Mouse (Mus musculus) testis, postnatal 10 days (tissue): ENCODE measurements around the gene Cd2ap.

Experiments used
- DNase-seq: peaks from one replicate; pipeline ENCODE4 v3.0.0; 2021; ENCODE audit warnings: low spot score

Cd2ap gene

DNA sequence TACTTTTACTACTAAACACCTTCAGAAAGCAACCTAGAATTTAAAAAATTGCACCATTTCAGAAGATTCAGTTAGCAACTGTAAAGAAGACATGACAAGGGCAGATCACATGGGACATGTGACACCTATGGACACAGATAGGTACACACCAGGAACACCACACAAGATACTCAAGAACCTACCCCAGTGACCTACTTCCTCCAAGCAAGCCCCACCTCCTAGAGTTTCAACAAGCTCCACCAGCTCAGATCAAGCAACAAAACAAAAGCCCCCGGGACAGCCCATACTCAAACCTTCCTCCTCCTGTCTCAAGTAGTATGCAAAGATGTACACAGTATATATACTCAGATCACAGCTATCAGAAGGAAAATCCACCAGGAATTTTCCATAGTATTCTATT is 16.1 kb downstream of the Cd2ap start:
- DNase-seq: no peak

DNA sequence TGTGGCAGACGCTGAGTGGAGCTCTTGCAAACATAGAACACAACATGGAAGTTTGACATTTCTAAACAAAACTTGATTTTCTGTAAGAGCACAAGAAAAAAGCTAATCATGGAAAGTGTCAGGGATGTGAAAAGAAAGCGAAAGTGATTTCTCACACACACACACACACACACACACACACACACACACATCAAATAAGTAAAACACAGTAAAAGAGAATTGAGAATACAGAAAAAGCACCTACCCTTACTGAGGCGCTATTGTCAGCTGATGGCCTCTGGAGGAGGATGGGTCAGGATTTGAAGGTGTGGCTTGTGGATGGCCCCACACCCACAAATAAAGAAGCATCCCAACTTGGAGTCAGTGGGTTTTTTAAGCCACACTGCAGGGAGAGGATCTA is 19.0 kb downstream of the Cd2ap start:
- no peak for DNase-seq

DNA sequence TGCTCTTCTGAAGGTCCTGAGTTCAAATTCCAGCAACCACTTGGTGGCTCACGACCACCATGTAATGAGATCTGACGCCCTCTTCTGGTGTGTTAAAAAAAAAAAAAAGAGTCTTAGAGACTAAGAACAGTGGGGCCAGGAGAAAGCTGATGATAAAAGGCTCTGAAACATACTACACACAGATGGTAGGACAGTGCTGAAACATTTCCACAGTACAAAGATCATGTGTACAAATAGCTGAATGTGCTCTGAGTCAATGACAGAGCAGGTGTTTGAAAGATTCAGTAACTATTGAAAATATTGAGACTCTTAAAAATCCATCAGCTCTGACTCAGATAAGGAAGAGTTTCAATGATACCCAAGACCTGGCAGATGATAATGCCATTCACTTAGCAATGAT is 29.4 kb downstream of the Cd2ap start:
- DNase-seq: no peak

DNA sequence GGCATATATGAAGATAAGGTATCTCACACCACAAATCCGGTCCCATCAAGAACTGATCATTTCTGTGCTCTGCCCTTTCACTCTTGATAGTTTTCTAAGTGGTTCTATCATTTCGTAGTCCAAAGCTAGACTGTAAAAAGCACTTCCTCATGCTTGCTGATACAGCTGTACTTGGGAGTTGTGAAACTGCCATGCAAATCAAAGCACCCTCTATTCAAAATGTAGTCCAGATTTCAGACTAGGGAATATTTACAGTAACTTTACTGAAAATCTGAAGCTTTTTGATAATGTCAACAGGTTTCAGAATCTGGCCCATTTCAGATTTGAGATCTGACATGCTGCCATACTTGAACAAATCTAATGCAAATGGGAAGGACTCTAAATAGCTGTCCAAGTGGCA is 39.3 kb downstream of the Cd2ap start:
- DNase-seq: no peak

DNA sequence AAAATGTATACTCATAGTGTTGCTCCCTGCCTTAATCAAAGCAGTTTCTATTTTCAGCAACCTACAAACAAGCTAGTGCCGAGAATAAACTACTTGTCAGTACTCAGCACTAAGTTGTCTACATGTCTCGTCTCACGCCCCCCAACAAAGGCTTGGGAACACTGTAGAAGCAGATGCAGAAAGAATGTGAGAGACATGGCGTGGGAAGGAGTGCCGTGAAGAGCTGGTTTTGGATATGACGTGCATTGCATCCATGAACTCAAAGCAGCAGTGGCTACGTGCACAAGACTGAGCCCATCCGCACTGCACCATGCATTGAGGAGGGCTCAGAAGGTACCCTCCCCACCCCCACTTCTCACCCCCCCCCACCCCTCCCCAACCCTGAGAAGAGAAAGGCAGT is 53.7 kb downstream of the Cd2ap start:
- DNase-seq: no peak

DNA sequence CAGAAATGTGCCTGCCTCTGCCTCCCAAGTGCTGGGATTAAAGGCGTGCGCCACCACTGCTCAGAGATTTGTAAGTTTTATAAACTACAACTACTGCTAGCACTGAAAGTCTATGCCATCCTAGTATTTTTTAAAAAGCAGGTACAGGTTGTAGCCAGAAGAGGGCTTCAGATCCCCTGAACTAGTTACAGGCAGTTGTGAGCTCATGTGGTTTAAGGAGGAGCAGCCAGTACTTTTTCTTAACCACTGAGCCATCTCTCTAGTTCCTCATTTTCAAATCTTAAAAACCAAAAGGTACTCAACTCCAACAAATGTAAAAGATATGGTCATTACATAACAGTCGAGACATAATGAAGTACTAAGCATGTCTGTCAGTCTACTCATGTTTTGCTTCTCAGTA is 61.1 kb downstream of the Cd2ap start:
- DNase-seq: no peak

DNA sequence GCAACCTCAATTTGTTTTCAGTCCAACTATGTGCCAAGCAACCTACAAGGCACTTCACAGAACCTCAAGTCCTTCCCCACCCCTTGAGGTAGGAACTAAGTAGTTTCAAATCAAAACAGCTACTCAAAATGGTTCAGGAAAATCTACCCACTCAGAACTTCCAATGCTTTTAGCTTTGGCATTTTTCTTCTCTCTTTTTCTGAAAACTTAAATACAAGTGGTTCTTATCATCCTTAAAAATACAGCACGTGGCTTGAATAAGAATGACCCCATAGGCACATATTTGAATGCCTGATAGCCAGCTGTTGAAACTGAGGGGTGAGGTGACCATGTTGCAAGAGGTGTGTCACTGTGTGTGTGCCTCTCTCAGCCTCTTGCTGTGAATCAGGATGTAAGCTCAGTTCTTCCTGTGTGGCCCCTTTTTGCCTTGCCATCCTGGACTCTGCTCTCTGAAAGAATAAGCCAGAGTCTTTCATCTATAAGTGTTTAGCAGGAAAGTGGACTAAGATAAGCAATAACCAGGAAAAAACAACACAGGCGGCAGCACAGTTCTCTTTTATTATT is 84.0 kb downstream of the Cd2ap start:
- no peak for DNase-seq

DNA sequence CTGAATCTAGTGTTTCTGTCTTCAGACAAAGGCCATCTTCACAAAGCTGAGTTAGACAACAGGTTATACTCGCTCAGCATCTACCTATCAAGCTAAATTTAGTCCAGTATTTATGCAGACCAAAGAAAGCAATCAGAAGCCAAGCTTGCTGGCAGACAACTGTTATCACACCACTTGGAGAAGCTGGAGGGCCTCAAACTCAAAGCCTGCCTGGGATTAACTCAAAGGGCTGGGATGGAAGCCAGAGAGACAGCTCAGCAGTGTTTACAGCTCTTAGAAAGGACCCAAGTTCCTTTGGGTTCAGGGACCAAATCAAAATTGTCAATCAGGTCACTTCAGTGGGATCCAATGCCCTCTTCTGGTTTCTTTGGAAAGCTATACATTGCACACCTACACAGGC is 85.7 kb downstream of the Cd2ap start:
- DNase-seq: no peak

DNA sequence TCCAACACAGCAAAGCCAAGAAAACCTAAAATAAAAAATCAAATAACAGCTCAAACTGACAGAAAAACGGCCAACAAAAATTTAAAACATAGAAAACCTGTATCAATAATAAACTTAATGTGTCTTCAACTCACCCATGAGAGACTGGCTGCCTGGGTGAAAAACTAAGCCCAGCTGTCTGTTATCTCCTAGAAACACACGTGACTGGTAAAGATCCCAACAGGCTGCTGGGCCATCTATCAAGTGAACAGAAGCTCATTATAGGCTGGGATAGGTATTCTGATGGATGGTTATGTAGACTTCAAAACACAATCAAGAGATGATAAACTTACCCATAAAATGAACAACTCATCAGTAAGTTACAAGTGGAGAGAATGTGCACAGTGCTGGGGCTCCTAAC is 86.7 kb downstream of the Cd2ap start:
- DNase-seq: no peak

DNA sequence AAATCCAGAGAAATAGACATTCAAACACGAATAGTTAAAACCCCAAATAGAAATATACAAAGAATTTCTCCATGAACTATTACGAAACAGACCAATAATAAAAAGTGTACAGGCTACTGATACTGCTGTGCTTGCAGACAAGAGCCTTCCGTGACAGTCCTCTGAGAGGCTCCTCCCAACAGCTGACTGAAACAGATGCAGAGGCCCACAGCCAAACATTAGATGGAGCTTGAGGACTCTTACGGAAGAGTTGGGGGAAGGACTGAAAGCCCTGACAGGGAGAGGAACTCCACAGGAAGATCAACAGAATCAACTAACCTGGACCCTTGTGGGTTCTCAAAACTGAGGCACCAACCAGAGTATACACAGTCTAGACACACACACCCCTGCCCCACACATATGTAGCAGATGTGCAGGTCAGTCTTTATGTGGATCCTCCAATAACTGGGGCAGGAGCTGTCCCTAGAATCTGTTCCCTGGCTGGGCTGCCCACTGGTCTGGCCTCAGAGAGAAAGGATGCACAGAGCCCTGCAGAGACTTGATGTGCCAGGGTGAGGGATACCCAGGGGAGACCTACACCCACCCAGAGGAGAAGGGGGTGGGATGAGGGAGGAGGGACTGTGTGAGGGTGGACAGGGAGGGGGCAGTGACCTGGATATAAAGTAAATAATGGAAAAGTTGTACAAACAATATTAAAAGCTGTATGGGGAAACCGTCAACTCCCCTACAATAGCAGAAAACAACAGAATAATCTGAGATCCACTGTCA is 87.6 kb downstream of the Cd2ap start:
- no peak for DNase-seq

DNA sequence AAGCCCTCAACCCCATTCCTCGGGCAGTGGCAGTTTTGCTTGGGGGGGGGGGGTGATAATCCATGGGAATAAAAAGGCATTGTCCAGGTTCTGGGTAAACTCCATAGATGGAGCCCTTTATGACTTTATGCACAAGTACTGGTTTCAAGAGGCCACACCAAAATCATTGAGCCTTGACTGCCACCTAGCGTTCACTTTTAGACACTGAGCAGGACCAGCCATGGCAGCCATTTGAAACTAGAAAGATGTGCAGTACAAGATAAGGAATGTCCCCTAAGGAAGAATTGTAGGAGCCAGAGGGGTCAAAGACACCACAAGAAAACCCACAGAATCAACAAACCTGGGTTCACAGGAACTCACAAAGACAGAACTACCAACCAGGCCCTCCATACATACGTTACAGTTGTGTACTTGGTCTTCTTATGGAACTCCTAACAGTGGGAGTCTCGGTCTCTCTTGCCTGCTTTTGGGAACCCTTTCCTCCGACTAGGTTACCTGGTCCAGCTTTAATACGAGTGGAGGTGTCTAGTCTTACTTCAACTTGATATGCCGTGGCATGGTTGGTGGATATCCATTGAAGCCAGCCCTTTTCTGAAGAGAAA is 94.2 kb downstream of the Cd2ap start:
- DNase-seq: peak; percentile 75

DNA sequence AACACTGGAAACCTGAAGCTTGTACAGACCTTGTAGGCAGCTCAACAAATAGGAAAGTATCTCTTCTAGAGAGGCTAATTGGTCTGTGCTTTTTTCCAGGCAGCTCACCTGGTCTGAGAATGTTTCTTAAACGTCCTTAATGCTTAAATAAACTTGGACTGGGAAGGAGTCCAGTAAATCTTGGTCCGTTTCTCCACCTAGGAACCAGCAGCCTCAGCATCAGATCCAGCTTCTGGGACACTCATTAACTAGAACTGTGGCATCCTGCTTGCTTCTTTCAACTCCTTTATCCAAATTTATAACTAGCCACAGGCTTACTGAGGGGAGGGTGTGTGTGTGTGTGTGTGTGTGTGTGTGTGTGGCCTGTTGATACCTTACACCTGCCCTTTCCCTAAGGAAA is 122.7 kb downstream of the Cd2ap start:
- DNase-seq: no peak

DNA sequence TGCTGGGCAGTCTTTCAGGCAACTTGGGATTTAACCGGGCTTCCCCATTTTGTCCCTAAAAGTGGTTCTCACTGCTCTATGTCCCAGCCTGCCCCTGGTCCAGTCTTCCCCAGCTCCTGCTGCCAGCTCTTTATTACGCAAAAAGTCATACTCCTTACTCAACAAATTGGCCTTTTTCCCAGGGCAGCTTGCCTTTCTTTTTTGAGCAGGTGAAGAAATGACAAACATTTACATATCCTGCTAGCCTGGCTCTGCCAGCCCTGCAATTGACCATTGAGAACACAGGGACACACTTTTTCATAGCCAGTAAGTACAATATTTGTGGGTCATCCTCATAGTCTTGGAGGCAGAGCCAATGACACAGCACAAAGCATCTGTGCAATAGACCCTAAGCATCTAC is 124.3 kb downstream of the Cd2ap start:
- no peak for DNase-seq

DNA sequence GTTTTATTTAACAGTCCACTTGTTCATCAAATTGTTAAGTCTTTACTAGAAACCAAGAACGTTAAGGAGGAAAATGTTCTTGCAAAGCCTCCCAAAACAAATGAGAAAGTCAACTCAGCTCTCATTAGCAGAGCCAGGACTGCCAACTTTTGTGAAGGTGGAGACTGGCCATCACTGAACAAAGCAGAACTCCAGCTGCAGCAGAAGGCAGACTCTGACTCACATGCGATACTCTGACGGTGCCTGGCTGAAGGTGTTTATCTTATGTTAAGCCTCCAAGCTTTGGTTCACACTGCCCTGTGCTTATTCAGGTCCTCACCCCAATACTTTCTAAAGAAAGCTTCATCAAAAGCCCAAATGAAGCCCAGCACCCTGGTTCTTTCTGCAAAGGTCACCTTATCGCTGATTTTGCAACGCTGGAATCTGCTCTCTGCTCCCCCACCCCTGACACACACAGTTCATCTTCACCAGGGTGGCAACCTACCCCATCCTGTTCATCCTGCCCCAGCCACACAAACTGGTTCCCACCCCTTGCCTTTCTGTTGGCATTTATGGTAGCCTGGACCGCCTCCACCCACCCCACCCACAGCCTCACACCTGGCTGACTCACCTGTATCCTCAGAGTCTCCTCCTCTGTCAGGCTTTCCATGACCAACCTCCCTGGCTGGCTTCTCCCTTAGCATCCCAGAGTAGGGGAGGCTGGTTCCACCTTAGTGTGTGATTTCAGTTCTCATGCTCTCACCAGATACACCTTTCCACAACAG is 130.6 kb downstream of the Cd2ap start:
- no peak for DNase-seq
